Comparison of ENCODE assay signal across 8 mouse cellular contexts in the genomic region with DNA sequence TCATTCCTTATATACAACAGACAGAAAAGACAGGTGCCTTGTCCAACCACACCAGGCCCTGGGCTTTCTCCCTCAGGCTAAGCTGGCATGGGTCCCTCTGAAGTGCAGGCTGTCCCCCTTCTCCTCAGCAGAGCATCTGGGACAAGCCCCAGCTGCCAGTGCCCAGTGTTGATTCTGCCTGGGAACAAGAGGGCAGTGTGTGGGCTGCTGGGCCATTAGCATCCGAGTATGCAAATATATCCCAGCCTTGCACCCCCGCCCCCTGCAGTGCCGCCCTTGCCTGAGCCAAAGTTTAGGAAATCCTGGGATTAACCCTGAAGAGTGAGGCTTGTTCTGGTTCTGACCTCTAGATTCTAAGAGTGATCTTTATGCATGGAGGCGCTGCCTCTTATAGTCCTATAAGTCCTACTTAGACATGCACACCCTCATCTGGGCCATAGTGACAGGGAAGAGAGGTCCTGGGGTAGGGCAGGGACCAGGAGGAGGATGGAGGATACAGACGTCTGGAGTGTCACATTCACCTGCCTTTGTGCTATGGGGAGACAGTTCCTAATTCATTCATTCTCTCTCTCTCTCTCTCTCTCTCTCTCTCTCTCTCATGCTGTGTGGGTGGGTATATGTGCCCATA. TPM values are rescaled to one million over a fixed set of nuclear protein-coding genes. Genes with fewer than 3 reads are reported as not detected.
DNase-seq lines count a peak whose midpoint lies in the region; ATAC-seq and TF ChIP-seq lines count a peak whose summit lies in the region.

No protein-coding gene starts in this region.

- H3K9me3 ChIP-seq in kidney, embryonic 16.5 days (ENCODE audit: low read length): 0 out of 2 replicates have a peak, but pooled peaks cover 2% of the 10 kb centered on the region
- H3K9me3 ChIP-seq in forebrain, embryonic 13.5 days (replicated peaks): no peaks in the 10 kb centered on the region
- no peaks in the 10 kb centered on the region for H3K9me3 ChIP-seq in neural tube, embryonic 14.5 days (ENCODE audit: control insufficient read depth, low read length)

- H3K4me2 ChIP-seq in kidney, embryonic 16.5 days (replicated peaks; ENCODE audit: low read depth, low read length): no peak overlapping the region
- H3K4me2 ChIP-seq in forebrain, embryonic 13.5 days: no peak overlapping the region
- no peak overlapping the region for H3K4me2 ChIP-seq in neural tube, embryonic 14.5 days (ENCODE audit: low read depth, low read length)

- H3K36me3 ChIP-seq in kidney, embryonic 16.5 days (ENCODE audit: insufficient read depth, low read length): no peaks in the 10 kb centered on the region
- no peaks in the 10 kb centered on the region for H3K36me3 ChIP-seq in kidney, adult 2 months (ENCODE audit: control insufficient read depth, insufficient read depth, low read length)
- H3K36me3 ChIP-seq in forebrain, embryonic 13.5 days (ENCODE audit: poor library complexity, severe bottlenecking): no peaks in the 10 kb centered on the region
- H3K36me3 ChIP-seq in neural tube, embryonic 14.5 days (ENCODE audit: control insufficient read depth, insufficient read depth, low read length): no peaks in the 10 kb centered on the region

- no peak overlapping the region for H3K4me3 ChIP-seq in kidney, embryonic 16.5 days (ENCODE audit: low read length)
- no peak overlapping the region for H3K4me3 ChIP-seq in kidney, adult 2 months (ENCODE audit: insufficient read depth, low read depth, low read length)
- no peak overlapping the region for H3K4me3 ChIP-seq in forebrain, embryonic 13.5 days
- H3K4me3 ChIP-seq in neural tube, embryonic 14.5 days (ENCODE audit: low read depth, low read length): no peak overlapping the region

- no peak overlapping the region for H3K27ac ChIP-seq in kidney, embryonic 16.5 days (ENCODE audit: low read length)
- H3K27ac ChIP-seq in kidney, adult 2 months (ENCODE audit: insufficient read depth, low read depth, low read length): no peak overlapping the region
- H3K27ac ChIP-seq in forebrain, embryonic 13.5 days: peak overlapping the region; percentile 66; the same call in 1 of the 2 replicates
- H3K27ac ChIP-seq in neural tube, embryonic 14.5 days (ENCODE audit: low read depth, low read length): no peak overlapping the region

- ATAC-seq in kidney, embryonic 16.5 days (ENCODE audit: low FRiP score, low TSS enrichment): 0 out of 2 replicates have a peak, but pooled peaks have one; percentile 27
- ATAC-seq in forebrain, embryonic 13.5 days: peak; percentile 94
- peak; percentile 93 for ATAC-seq in neural tube, embryonic 14.5 days (ENCODE audit: low read depth)

- no peak overlapping the region for H3K9ac ChIP-seq in kidney, embryonic 16.5 days (replicated peaks; ENCODE audit: low read length)
- no peak overlapping the region; the same call in 1 of the 2 replicates for H3K9ac ChIP-seq in forebrain, embryonic 13.5 days
- H3K9ac ChIP-seq in neural tube, embryonic 14.5 days (replicated peaks; ENCODE audit: low read depth, low read length): no peak overlapping the region

- H3K4me1 ChIP-seq in kidney, embryonic 16.5 days (ENCODE audit: insufficient read depth, low read length): peaks cover 29% of the 10 kb centered on the region
- peaks cover 12% of the 10 kb centered on the region for H3K4me1 ChIP-seq in kidney, adult 2 months (ENCODE audit: control insufficient read depth, insufficient read depth, low read length)
- H3K4me1 ChIP-seq in forebrain, embryonic 13.5 days: peaks cover 20% of the 10 kb centered on the region
- 0 out of 2 replicates have a peak, but pooled peaks cover 5% of the 10 kb centered on the region for H3K4me1 ChIP-seq in neural tube, embryonic 14.5 days (ENCODE audit: control insufficient read depth, insufficient read depth, low read length)

- H3K27me3 ChIP-seq in kidney, embryonic 16.5 days (ENCODE audit: insufficient read depth, low read length): no peaks in the 10 kb centered on the region
- H3K27me3 ChIP-seq in kidney, adult 2 months (replicated peaks; ENCODE audit: control insufficient read depth, insufficient read depth, low read length): no peaks in the 10 kb centered on the region
- H3K27me3 ChIP-seq in forebrain, embryonic 13.5 days: no peaks in the 10 kb centered on the region
- H3K27me3 ChIP-seq in neural tube, embryonic 14.5 days (ENCODE audit: control insufficient read depth, insufficient read depth, low read length): no peaks in the 10 kb centered on the region

- TF ChIP-seq CTCF in kidney, adult 2 months (conservative IDR thresholded peaks at IDR 0.05; ENCODE audit: insufficient read depth, insufficient read length, low read depth, low read length): no peak

- 35% methylated on average over 5 of the region's 5 CpGs for WGBS in kidney, embryonic 16.5 days
- 60% methylated on average over 5 of the region's 5 CpGs for WGBS in kidney, adult 2 months
- 18% methylated on average over 5 of the region's 5 CpGs for WGBS in forebrain, embryonic 13.5 days
- 27% methylated on average over 5 of the region's 5 CpGs for WGBS in neural tube, embryonic 14.5 days

- DNase-seq in kidney, adult 2 months: no peak
- peak; percentile 90 for DNase-seq in layer of hippocampus, adult 9-11 months
- no peak for DNase-seq in spleen, postnatal 14 days (ENCODE audit: low spot score in 2 of 2)
- DNase-seq in thymus, postnatal 14 days: no peak
- DNase-seq in thymus, postnatal 0 days (ENCODE audit: low spot score): no peak

- TF ChIP-seq POLR2A in kidney, adult 2 months (IDR thresholded peaks at IDR 0.05; ENCODE audit: low read depth, low read length): no peak

RNA-seq across cellular contexts. Expression of a gene that starts 38.9 kb away (rescaled TPM):
- polyA plus RNA-seq in kidney, embryonic 16.5 days (2015; fragmentation: Nextera tagmentation; extraction: Ambion mirVana): 41.4 and 48.4 TPM in 2 replicates
- polyA plus RNA-seq in kidney, adult 2 months (2012; rRNA removed): 17.7 and 19.6 TPM in 2 replicates
- 11.6 and 11.8 TPM in 2 replicates for polyA plus RNA-seq in forebrain, embryonic 13.5 days (2015; fragmentation: Nextera tagmentation; extraction: Ambion mirVana)
- 5.9 and 8.6 TPM in 2 replicates for polyA plus RNA-seq in neural tube, embryonic 14.5 days (2014; fragmentation: Nextera tagmentation; extraction: Ambion mirVana)
- 4.5 and 5.3 TPM in 2 replicates for polyA plus RNA-seq in thymus, postnatal 0 days (2015; fragmentation: Nextera tagmentation; extraction: Ambion mirVana)

Comparison
In these comparisons a context has a peak if more than half of its experiments do, and no peak if none do; other contexts are left out.
1. ATAC-seq: peak in every context shown above with its lines; median percentile 94 in forebrain, embryonic 13.5 days; 93 in neural tube, embryonic 14.5 days; 27 in kidney, embryonic 16.5 days.